Mouse (Mus musculus): Measurements from ENCODE around the gene Cplx2.
A peak's percentile ranks its signal among the peaks of the same experiment; 100 is the strongest.

GRCm38 (mm10) chr13:54371387-54372330 lies 510 bp downstream of the Cplx2 start:
- TF ChIP-seq FOSL1 (IDR thresholded peaks at IDR 0.05; ENCODE audit: insufficient read depth, low read length, poor library complexity, severe bottlenecking) = no peak
- TF ChIP-seq CTCF (IDR thresholded peaks at IDR 0.05; ENCODE audit: control insufficient read depth, insufficient read depth, insufficient read length) = peak; percentile 58
- TF ChIP-seq USF1 (IDR thresholded peaks at IDR 0.05; ENCODE audit: low read depth) = no peak
- no peak for TF ChIP-seq MYOG (IDR thresholded peaks at IDR 0.05; ENCODE audit: control insufficient read depth, extremely low read depth, insufficient read length)
- TF ChIP-seq MYOD1 (IDR thresholded peaks at IDR 0.05; ENCODE audit: control insufficient read depth, insufficient read length, low read depth) = no peak
- TF ChIP-seq CEBPB (IDR thresholded peaks at IDR 0.05; ENCODE audit: low read depth) = no peak
- TF ChIP-seq MAX (IDR thresholded peaks at IDR 0.05) = no peak

All from C2C12 (cell line).